Mouse (Mus musculus) left cerebral cortex, adult 2 months (tissue): ENCODE measurements around the gene Orc5. TPM values are rescaled to one million over a fixed set of nuclear protein-coding genes. Genes with fewer than 3 reads are reported as not detected.
A peak's percentile ranks its signal among the peaks of the same experiment; 100 is the strongest.

Source experiments
- DNase-seq, 2 experiments: peaks; one replicate each; pipeline ENCODE4 v3.0.0; 2021 to 2022; ENCODE audit warnings: low spot score in 2 of 2, mixed read lengths in 1 of 2; ENCODE audit errors: extremely low spot score in 1 of 2
- H3K27ac ChIP-seq: fragments of 200-600 bp; 2 replicates; pipeline ENCODE4 v1.8.1; 2022
- H3K4me3 ChIP-seq: fragments of 200-600 bp; 2 replicates; pipeline ENCODE4 v1.8.1; 2022
- CTCF ChIP-seq: fragments of 200-600 bp; IDR thresholded peaks from 2 replicates; pipeline ENCODE4 v1.8.1; 2022; ENCODE audit warnings: antibody characterized with exemption, mild to moderate bottlenecking, moderate library complexity
- intact Hi-C: fragments of 180-260 bp; cut with DNase I; formaldehyde crosslinking; loops from one replicate; pipeline ENCODE4 v1.15.1; 2025
- long read RNA-seq, 2 experiments: library from polyadenylated mRNA; stranded (forward); transcript quantifications; one replicate each; pipeline ENCODE4 v2.0.0; 2021; ENCODE audit warnings: borderline mapping rate in 2 of 2
- total RNA-seq, 2 experiments: library from RNA; stranded (reverse); gene quantifications; 2 replicates each; pipeline ENCODE4 v1.2.3; 2021

Orc5 gene
- total RNA-seq = 10 to 100 TPM; 16.5 to 20.8 TPM
- long read RNA-seq, experiment 1, transcript Orc5-201 (14 exons, 2,103 nt) = major isoform, 10 of 14 reads
- long read RNA-seq, experiment 1, partial matches to known transcripts = 0 of 14 reads
- long read RNA-seq, experiment 1, other reads (novel, unspliced or antisense) = 3 of 14 reads
- long read RNA-seq, experiment 2, transcript Orc5-201 (14 exons, 2,103 nt) = major isoform, 11 of 12 reads
- long read RNA-seq, experiment 2, partial matches to known transcripts = 0 of 12 reads
- long read RNA-seq, experiment 2, other reads (novel, unspliced or antisense) = 1 of 12 reads

- Histone ChIP-seq H3K27ac (peak within 1 kb of the TSS; percentile 90), H3K4me3 (peak within 1 kb of the TSS; percentile 78)
- no peak for TF ChIP-seq CTCF
- DNase-seq = peak; percentile 93 to 94
- intact Hi-C loops = loop anchor here (10.0 kb wide), 1 partner anchor 735 kb away; no protein-coding TSS in a partner anchor
These were observed at the start of gene Orc5 for GRCm38 (mm10) chr5:22550033-22550551. TSS of gene Orc5 (minus strand) at chr5:22550429.

GRCm38 (mm10) chr5:22596981-22597380 is 46.8 kb upstream of the Orc5 start:
- Histone ChIP-seq H3K4me3 (no peak overlapping the region), H3K27ac (no peak overlapping the region)
- TF ChIP-seq CTCF = no peak
- DNase-seq = no peak
- intact Hi-C loops = loop anchor here (1.0 kb wide), 1 partner anchor 9 kb away; no protein-coding TSS in a partner anchor

GRCm38 (mm10) chr5:22589370-22589966 is 39.2 kb upstream of the Orc5 start:
- H3K4me3 ChIP-seq = no peak overlapping the region
- no peak for TF ChIP-seq CTCF
- H3K27ac ChIP-seq = no peak overlapping the region
- intact Hi-C loops = no loop called here
- DNase-seq = no peak

- Histone ChIP-seq H3K27ac (no peak overlapping the region), H3K4me3 (no peak overlapping the region)
- DNase-seq = no peak
- TF ChIP-seq CTCF = no peak
- intact Hi-C loops = no loop called here
These were observed 37.3 kb upstream of the Orc5 start for GRCm38 (mm10) chr5:22587492-22587891.

- peak; percentile 33 for TF ChIP-seq CTCF
- DNase-seq = no peak
- no peak overlapping the region for H3K4me3 ChIP-seq
- no peak overlapping the region for H3K27ac ChIP-seq
- intact Hi-C loops = loop anchor here (5.0 kb wide), 1 partner anchor 703 kb away; no protein-coding TSS in a partner anchor
These were observed 34.3 kb upstream of the Orc5 start for GRCm38 (mm10) chr5:22584556-22584955.

- intact Hi-C loops = no loop called here
- no peak for TF ChIP-seq CTCF
- no peak overlapping the region for H3K27ac ChIP-seq
- DNase-seq = no peak
- H3K4me3 ChIP-seq = no peak overlapping the region
These were observed 27.8 kb upstream of the Orc5 start for GRCm38 (mm10) chr5:22578011-22578410.

- no peak for DNase-seq
- intact Hi-C loops = no loop called here
- Histone ChIP-seq H3K27ac (no peak overlapping the region), H3K4me3 (no peak overlapping the region)
- no peak for TF ChIP-seq CTCF
These were observed 24.5 kb upstream of the Orc5 start for GRCm38 (mm10) chr5:22574751-22575150.

- Histone ChIP-seq H3K27ac (no peak overlapping the region), H3K4me3 (no peak overlapping the region)
- intact Hi-C loops = no loop called here
- no peak for DNase-seq
- no peak for TF ChIP-seq CTCF
These were observed 23.9 kb upstream of the Orc5 start for GRCm38 (mm10) chr5:22574161-22574560.

GRCm38 (mm10) chr5:22573696-22574095 is 23.5 kb upstream of the Orc5 start:
- intact Hi-C loops = no loop called here
- DNase-seq = no peak
- TF ChIP-seq CTCF = no peak
- H3K4me3 ChIP-seq = no peak overlapping the region
- H3K27ac ChIP-seq = no peak overlapping the region

GRCm38 (mm10) chr5:22572881-22573280 is 22.7 kb upstream of the Orc5 start:
- no peak for DNase-seq
- intact Hi-C loops = no loop called here
- Histone ChIP-seq H3K27ac (no peak overlapping the region), H3K4me3 (no peak overlapping the region)
- TF ChIP-seq CTCF = no peak

GRCm38 (mm10) chr5:22572456-22572855 is 22.2 kb upstream of the Orc5 start:
- DNase-seq = no peak
- TF ChIP-seq CTCF = no peak
- intact Hi-C loops = no loop called here
- no peak overlapping the region for H3K27ac ChIP-seq
- H3K4me3 ChIP-seq = no peak overlapping the region

GRCm38 (mm10) chr5:22565708-22566107 is 15.5 kb upstream of the Orc5 start:
- intact Hi-C loops = no loop called here
- Histone ChIP-seq H3K27ac (no peak overlapping the region), H3K4me3 (no peak overlapping the region)
- DNase-seq = no peak
- TF ChIP-seq CTCF = no peak
